In genomic region chr19:24326969-24327368, GRCm38 (mm10) we compare ENCODE assay signal across 16 mouse cellular contexts.
"Had no signal": no experiment of that assay in that cellular context is flagged by ENCODE, and none has a peak within 500 bp of the region (broad histone marks: within the 10 kb centered on the region; RNA-seq: fewer than 3 reads in every experiment).

No protein-coding gene starts in this region.

- ATAC-seq: liver, postnatal 0 days; midbrain, embryonic 16.5 days had no signal

- H3K4me2 ChIP-seq: limb, embryonic 12.5 days; liver, embryonic 13.5 days; lung, embryonic 15.5 days; midbrain, embryonic 11.5 days; neural tube, embryonic 13.5 days had no signal

- H3K9me3 ChIP-seq: limb, embryonic 12.5 days; liver, embryonic 13.5 days; lung, embryonic 15.5 days; megakaryocyte, embryonic 14.5 days; neural tube, embryonic 13.5 days had no signal

- H3K27me3 ChIP-seq: limb, embryonic 12.5 days; liver, embryonic 13.5 days; lung, embryonic 15.5 days; megakaryocyte, embryonic 14.5 days; neural tube, embryonic 13.5 days had no signal

- H3K27ac ChIP-seq: limb, embryonic 12.5 days; liver, embryonic 13.5 days; lung, embryonic 15.5 days; macrophage; neural tube, embryonic 13.5 days had no signal

- H3K9ac ChIP-seq: limb, embryonic 12.5 days; liver, embryonic 13.5 days; liver, postnatal 0 days; lung, embryonic 15.5 days; neural tube, embryonic 13.5 days had no signal

- H3K36me3 ChIP-seq: limb, embryonic 12.5 days; liver, embryonic 13.5 days; lung, embryonic 15.5 days; neural tube, embryonic 13.5 days had no signal

- DNase-seq: kidney, postnatal 10 days; layer of hippocampus, adult 9-11 months; liver; liver, embryonic 13.5 days; liver, postnatal 0 days; lung, postnatal 14 days; right cerebral cortex, adult 18-20 months; right cerebral cortex, postnatal 25 days; thymus, postnatal 4 days had no signal

- H3K4me3 ChIP-seq: limb, embryonic 12.5 days; liver, embryonic 13.5 days; lung, embryonic 15.5 days; megakaryocyte, embryonic 14.5 days; neural tube, embryonic 13.5 days had no signal
